Mouse (Mus musculus): ENCODE data around the gene Hist1h2ab.
"Not testable (repeated sequence)": the region's sequence is repeated elsewhere in the genome, so short reads cannot be mapped to it uniquely, and the experiment has no call there.

The Hist1h2ab gene

DNA sequence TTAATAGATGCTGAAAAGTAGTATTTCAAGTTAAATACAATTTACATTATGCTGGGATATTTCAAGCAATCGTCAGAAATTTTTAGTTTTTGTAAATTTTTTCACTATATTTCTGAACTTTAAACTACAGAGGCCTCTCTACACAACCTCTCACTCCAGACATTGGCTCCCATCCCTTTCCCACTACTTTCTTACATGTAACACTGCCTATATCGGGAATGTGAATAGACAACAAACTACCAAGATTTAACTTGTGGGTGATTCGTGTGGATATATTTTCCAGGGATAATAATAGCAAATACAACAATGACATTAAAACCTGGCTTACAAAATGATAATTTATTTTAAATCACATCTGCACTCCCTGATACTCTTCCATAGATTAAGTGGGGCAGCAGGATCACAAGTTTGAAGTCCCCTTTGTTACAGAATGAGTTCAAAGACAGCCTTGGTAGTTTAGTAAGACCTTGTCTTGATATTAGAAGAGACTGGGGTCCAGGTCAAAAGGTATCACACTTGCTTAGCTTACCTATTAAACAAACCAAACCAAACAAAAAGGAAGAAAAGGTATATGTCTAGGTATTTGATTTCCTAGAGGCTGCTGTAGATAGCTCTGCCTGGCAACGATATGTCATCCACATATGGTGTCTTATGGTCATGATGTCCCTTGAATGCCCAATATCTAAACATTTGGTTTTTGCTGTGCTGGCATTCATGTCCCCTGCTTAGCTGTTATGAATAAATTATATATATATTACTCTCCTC, 2.6 kb downstream of the Hist1h2ab start:
- no peak for DNase-seq (ENCODE audit: low spot score in 2 of 2)

DNA sequence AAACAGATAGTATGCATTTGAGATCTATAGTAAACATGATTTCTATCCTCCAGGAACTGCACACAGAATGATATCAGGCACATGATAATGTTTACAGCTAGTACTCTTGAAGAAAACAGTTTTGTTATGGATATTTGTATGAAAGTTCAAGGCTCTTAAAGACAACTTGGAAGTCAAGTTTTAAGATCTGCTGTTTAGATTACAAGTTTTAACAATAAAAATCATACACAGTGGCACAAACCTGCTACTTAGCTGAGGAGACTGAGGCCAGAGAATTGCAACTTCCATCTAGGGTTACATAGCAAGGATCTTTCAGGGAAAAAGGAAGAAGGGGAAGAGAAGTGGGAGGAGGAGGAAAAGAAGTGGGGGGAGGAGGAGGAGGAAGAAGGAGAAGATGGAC, 4.1 kb downstream of the Hist1h2ab start:
- DNase-seq (ENCODE audit: low spot score in 2 of 2): no peak

DNA sequence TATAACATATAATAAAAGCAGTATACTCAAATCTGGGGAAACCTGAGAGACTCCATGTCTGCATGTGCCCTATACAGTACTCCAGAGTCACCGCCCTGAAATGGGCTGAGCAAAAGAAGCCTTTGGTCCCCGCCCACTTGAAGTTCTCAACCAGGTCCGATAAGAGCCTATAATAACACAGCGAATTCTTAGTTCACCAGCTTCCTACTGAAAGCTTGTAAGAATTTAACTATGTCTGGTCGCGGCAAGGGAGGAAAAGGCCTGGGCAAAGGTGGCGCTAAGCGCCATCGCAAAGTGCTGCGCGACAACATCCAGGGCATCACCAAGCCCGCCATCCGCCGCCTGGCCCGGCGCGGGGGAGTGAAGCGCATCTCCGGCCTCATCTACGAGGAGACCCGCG, 5.9 kb downstream of the Hist1h2ab start, which contains the start of gene Hist1h4b:
Gene Hist1h4b (plus strand): TSS at position 224 of the 400 bp plus-strand sequence.
- DNase-seq (ENCODE audit: low spot score in 2 of 2): peak; percentile 79 to 84

DNA sequence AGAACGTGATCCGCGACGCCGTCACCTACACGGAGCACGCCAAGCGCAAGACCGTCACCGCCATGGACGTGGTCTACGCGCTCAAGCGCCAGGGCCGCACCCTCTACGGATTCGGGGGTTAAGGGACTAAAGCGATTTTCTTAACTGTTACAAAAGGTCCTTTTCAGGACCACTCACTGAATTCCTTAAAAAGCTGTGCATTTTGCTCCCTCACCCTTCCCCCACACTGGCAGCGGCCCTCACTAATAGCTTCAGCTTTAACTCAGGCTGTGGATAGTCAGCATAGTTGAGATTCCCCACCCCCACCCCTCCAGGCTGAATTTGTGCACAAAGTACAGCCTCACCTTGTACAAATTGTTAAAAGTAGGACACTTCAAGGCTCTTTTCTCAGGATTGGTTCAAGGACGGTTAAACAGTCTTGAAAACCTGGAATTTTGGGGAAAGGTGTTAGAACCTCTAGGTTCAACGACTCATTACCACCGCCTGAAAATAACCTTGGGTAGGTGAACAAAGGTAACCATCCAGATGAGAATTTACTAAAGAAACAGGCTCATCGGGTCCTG, 6.4 kb downstream of the Hist1h2ab start:
- DNase-seq (ENCODE audit: low spot score in 2 of 2): peak in 1 of 2 experiments; percentile 13

DNA sequence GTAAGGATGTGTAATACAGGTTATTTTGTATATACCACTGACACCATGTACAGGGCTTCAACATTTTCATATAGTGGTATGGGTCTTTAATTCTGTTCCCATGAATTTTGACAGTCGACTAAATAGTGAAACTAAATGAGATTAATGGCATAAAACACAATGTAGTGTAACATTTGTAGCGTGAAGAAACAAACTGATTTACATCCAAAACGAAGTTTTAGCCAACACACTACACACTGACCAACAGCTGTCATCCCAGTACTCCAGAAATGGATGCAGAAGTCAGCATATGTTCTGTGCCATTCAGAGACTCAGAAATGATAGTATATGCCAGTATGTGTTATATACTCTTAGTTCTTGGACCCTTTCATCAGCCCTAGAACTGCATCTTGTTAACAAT, 7.0 kb downstream of the Hist1h2ab start:
- no peak for DNase-seq (ENCODE audit: low spot score in 2 of 2)

DNA sequence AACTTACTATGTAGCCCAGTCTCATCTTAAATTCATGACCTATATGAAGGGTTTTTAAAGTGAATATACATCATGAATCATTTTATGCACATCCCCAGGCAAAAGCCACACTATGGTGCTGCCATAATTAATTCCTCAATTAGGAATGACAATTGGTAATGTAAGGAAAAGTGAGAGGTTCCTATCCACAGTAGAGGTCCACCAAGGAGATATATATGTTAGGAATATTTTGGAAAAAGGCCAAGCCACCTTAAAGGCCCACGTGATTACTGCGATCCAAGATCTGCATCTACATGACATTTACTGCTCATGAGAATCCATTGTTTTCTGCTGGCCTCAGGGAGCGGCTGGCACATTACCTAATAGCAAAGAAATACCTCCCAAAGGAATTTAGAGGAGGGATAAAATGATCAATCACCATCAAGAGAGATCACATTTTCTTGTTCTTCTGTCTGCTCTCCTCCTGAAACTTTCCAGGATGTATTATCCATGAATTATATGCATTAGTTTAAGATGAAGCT, 8.4 kb downstream of the Hist1h2ab start:
- no peak for DNase-seq (ENCODE audit: low spot score in 2 of 2)

DNA sequence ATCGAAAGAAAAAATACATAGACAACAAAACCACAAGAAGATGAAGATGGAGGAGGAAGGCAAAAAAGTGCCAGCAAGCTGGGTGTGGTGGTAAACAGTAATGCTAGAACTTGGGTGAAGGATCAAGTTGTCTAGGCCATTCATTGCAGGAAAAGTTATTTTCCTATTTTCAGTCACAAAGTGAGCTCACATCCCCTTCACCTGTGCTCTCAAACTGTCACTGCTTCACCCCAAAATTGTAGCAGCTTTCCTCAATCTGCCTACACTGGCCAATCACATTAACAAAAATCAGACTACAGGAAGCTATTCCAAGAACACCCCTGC, 9.0 kb downstream of the Hist1h2ab start:
- no peak for DNase-seq (ENCODE audit: low spot score in 2 of 2)

DNA sequence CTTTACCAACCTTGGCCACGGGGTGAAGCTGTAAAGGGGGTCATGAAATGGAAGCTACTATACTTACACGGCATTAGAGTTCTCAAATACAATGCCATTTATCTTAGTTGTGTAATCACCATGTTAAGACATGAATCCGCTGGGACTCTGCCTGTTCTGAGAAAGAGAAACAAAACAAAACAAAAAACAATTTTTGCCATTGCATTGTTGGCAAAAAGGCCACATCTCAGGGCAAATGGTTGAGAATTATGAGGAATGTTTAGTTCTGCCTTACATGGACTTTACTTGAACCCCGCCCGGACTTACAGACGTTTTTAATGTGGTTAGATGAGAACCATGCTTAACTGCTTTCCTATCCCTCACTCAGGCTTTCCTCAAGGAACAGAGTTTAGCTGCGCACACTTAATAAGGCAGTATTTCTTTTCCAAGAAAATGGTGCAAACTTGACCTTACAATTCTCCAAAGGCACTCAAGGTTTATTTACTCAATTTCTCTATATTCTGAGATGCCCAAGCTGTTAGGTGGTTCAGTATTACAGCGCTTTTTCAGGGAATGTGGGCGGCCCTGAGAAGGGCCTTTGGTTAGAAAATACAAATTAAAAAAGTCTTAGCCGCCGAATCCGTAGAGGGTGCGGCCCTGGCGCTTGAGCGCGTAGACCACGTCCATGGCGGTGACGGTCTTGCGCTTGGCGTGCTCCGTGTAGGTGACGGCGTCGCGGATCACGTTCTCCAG, 9.5 kb downstream of the Hist1h2ab start:
- peak in 1 of 2 experiments; percentile 13 for DNase-seq (ENCODE audit: low spot score in 2 of 2)

DNA sequence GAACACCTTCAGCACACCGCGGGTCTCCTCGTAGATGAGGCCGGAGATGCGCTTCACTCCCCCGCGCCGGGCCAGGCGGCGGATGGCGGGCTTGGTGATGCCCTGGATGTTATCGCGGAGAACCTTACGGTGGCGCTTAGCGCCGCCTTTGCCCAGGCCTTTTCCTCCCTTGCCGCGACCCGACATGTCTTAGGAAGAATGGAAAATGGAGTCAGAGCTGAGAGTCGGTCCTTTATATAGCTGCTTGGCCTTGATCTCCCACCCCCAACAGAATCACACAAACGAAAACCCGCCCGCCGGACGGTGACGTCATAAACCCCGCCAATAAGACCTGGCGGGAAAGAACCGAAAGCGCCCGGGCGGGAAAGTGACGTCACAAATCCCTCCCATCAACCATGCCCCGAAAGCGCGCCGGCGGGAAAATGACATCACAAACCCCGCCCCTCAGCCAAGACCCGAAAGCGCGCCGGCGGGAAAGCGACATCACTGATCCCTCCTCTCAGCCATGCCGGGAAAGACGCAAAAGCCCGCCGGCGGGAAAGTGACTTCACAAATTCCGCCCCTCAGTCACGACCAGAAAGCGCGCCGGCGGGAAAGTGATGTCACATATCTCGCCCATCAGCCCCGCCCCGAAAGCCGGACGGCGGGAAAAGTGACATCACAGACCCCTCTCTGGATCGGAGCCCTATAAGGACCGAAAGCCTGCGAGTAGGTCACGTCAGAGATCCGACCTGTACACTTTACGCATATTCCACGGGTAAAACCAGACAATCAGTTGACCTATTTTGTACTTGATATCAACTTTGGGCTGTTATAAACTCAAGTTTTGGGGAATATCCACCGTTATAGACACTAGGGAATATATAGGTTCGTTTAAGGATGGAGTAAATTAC, 10.3 kb downstream of the Hist1h2ab start, which contains the start of gene Hist1h4a:
Gene Hist1h4a (minus strand): TSS at position 259 of the 893 bp plus-strand sequence.
- DNase-seq (ENCODE audit: low spot score in 2 of 2): peak; percentile 99

DNA sequence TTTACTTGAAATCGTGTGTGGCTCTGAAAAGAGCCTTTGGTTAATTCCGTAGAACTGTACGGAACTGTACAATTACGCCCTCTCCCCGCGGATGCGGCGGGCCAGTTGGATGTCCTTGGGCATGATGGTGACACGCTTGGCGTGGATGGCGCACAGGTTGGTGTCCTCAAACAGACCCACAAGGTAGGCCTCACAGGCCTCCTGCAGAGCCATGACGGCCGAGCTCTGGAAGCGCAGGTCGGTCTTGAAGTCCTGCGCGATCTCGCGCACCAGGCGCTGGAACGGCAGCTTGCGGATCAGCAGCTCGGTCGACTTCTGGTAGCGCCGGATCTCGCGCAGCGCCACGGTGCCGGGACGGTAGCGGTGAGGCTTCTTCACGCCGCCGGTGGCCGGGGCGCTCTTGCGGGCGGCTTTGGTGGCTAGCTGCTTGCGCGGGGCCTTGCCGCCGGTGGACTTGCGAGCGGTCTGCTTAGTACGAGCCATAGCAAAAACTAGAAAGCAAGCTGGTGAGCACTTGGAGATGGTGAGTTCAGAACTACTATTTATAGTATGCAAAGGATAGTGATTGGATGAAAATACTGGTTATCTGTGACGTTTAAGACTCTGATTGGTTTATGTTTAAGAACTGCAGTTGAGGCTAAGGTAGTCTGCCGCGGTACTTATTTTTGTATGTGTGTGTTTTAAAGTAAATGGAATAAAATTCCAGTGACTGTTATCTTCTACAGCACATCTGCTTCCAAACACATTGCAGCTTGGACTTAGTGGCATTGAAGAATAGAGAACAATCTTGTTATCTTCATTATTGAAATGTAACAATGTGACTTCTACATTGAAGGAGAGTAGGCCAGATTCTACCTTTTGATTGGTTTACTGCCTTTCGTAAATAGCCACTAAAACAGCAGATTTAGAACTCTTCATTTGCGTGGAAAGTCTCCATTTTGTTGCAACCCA, 11.2 kb downstream of the Hist1h2ab start, which contains the start of gene Hist1h3a:
Gene Hist1h3a (minus strand): TSS at position 516 of the 951 bp plus-strand sequence.
- DNase-seq (ENCODE audit: low spot score in 2 of 2): peak; percentile 36 to 48

DNA sequence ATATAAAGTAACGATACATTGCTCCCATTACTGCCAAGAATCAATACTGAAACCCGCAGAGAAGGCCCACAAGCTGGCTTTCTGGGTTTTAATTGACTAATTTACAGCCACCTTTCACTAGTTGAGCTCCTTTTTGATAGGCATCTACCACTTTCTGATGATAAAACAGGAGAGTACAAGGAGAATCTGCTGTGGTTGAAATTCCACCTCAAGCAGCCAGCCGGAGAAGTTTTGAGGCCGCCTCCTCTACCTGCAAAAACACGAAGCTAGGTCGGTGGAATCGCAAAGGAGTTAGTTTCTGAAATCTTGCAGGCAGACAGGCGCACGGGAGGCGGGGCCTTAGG, 12.3 kb downstream of the Hist1h2ab start:
- DNase-seq (ENCODE audit: low spot score in 2 of 2): no peak

DNA sequence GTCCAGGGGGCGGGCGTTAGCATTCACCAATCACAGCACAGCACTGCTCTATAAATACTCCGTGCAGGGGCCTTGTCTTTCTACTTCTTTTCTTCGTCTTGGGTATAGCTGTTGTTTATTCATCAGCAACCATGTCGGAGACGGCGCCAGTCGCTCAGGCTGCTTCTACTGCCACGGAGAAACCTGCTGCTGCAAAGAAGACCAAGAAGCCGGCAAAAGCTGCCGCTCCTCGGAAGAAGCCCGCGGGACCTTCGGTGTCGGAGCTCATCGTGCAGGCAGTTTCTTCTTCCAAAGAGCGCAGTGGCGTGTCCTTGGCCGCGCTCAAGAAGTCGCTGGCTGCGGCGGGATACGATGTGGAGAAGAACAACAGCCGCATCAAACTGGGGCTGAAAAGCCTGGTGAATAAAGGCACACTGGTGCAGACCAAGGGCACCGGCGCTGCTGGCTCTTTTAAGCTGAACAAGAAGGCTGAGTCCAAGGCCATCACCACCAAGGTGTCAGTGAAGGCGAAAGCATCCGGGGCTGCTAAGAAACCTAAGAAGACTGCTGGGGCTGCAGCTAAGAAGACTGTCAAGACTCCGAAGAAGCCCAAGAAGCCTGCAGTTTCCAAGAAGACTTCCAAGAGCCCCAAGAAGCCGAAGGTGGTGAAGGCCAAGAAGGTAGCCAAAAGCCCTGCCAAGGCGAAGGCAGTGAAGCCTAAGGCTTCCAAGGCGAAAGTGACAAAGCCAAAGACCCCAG, 12.8 kb downstream of the Hist1h2ab start, which contains the start of gene Hist1h1a:
Gene Hist1h1a (plus strand): TSS at position 81 of the 738 bp plus-strand sequence.
- DNase-seq (ENCODE audit: low spot score in 2 of 2): peak; percentile 72 to 73

DNA sequence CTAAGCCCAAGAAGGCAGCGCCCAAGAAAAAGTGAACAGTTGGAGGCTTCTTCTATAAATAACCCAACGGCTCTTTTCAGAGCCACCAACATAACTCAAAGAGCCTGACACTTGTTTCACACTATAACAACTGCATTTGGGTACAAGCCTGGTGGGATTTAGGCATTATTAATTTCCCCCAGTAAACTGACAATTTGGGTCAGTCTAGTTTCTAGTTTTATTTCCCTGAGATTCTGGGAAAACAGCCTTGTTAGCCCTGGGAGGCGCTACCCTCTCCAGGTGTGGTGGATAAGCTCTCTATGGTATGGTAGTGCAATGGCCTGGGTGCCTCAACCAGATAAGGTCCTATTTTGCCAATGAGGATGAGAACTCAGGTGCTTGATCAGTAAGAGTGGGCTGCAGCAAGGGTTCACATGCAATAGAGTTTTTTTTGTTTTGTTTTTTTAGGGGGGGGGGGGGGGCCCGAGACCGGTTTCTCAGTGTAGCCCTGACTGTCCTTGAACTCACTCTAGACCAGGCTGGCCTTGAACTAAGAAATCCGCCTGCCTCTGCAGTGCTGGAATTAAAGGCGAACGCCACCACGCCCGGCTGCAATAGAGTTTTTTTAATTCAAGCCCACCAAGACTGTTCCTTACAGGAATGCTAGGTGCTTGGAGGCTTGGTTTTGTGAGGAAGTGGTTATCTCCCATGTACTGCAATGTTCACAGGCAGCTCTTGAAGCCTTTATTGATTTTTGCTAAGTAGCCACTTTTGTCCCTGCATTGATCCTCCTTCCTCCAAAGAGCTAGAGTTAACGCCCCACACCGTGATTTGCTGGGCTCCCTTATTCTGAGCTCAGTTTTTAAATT, 13.6 kb downstream of the Hist1h2ab start:
- no peak for DNase-seq (ENCODE audit: low spot score in 2 of 2)

DNA sequence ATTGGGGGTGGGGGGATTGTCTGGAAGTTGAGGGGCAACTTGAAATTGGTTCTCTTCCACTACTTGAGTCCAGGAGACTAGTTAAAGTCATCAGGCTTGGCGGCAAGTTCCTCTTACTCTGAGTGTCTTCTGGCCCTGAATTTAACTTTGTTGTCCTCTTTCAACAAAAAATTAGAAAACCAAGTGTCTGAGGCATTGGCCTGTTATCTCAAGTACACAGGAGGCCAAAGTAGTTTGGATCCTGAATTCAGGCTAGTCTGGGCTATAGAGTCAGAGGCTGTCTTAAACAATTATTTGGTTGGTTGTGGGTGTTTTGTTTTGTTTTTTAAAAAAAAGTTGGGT, 14.2 kb downstream of the Hist1h2ab start:
- no peak for DNase-seq (ENCODE audit: low spot score in 2 of 2)

DNA sequence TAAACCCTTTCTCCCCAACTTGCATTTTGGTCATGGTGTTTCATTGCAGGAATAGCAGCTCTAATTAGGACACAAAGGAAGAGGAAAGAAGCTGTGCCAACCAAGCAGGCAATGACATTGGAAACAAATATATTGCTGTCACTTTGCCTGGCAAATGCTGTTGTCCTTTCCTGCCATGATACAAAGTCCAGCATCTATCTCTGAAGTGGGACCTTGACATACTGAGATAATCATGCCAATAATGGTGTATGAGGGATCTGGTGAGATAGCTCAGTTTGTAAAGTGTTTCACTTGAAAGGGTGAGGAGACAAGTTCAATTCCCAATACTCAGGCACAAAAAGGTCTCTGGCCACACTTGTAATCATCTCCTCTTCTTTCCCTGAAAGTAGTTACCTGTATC, 15.8 kb downstream of the Hist1h2ab start:
- no peak for DNase-seq (ENCODE audit: low spot score in 2 of 2)

DNA sequence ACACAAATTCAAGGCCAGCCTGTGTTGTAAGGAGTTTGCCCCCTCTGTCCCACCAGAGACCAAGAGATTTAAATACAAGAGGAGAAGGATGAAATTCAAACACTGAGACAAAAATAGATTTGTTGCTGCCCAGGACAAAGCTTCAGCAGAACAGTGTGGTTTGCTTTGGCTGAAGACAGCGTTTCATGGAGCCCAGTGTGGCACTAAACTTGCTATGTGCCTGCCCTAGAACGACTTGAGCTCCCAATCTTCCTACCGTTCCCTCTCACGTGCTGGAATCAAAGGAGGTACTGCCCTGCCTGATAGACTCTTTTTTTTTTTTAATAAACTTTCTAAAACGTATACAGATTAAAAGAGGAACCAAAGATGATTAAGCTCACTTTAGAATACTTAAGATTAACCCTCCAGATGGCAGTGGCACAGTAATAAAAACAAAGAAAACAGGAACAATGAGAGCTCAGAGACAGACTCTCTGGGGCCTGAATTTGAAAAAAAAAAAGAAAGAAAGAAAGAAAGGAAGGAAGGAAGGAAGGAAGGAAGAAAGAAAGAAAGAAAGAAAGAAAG, 18.0 kb downstream of the Hist1h2ab start:
- no peak for DNase-seq (ENCODE audit: low spot score in 2 of 2)

DNA sequence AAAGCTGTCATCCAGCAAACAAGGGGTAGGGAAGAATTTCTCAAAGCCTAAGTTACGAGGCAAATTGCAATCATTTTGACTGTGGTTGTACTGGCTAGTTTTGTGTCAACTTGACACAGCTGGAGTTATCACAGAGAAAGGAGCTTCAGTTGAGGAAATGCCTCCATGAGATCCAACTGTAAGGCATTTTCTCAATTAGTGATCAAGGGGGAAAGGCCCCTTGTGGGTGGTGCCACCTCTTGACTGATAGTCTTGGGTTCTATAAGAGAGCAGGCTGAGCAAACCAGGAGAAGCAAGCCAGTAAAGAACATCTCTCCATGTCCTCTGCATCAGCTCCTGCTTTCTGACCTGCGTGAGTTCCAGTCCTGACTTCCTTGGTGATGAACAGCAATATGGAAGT, 18.7 kb downstream of the Hist1h2ab start, which contains the start of gene Trim38:
Gene Trim38 (plus strand): TSS at position 301 of the 400 bp plus-strand sequence.
- not testable (repeated sequence) for DNase-seq (ENCODE audit: low spot score in 2 of 2)
